Mouse (Mus musculus) adrenal gland, adult 8-10 months (tissue): Measurements from ENCODE around the gene Trio. TPM values are rescaled to one million over a fixed set of nuclear protein-coding genes. Genes with fewer than 3 reads are reported as not detected.

Experiments used
- DNase-seq: peaks from one replicate; pipeline ENCODE4 v3.0.0; 2022
- total RNA-seq, 4 experiments: library from RNA; stranded (reverse); gene quantifications; 2 replicates each; pipeline ENCODE4 v1.2.4; 2022

The Trio gene
- total RNA-seq, 4 experiments from 2014 or later, result 57.9 to 84.0 (median 69.8) TPM

DNA sequence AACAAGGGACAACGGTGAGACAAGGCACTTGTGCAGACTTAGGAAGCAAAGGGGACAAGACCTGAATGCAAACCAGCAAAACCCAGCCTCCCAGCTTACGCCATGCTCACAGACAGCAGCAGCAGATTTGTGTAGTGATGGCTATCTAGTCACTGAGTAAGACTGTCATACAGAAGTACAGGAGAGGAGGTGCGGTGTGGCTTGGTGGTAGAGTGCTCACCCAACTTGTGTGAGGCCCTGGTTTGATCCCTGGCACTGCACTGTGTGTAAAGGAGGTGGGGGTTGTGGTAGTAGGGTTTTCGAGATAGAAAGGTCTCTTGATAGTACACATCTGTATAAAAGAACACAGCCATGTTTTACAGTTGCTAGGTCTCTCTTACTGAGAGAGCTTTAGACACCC lies 198.8 kb downstream of the Trio start:
- DNase-seq, result no peak

DNA sequence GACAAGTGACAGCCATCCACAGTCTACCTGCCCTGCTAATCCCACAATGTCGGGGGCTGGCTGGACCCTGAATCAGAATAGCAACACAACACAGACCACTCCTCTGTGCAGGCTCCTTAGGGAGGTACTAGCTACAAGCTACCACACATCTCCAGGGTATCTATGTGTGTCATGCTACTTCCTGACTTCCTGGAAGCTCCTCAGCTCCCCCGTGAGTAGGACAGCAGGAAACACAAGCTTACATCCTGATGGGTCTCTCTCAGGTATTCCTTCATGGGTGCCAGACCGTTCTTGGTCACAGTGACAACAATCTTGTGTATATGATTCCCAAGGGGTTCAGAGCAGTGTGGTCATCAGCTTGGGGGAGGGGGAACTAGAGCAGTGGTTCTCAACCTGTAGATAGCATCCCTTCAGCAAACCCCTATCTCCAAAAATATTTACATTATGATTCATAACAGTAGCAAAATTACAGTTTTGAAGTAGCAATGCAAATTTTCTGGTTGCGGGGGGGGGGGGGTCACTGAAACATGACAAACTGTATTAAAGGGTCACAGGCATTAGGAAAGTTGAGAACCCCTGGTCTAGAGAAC lies 199.5 kb downstream of the Trio start:
- no peak for DNase-seq

DNA sequence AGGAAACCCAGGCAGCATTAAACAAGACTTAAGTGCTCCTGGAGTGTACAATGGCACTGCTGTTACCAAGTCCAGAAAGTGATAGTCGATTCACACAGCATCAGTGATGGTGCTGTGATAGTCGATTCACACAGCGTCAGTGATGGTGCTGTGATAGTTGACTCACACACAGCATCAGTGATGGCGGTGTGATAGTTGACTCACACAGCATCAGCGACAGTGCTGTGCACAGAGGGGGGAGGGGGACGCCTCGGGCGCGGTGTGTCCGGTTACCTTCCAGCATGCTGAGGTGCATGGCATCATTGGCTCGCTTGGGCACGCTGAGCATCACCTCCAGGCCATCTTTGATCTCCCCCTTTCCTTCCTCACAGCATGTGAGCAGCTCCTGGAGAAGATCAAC lies 200.3 kb downstream of the Trio start:
- DNase-seq, result no peak

DNA sequence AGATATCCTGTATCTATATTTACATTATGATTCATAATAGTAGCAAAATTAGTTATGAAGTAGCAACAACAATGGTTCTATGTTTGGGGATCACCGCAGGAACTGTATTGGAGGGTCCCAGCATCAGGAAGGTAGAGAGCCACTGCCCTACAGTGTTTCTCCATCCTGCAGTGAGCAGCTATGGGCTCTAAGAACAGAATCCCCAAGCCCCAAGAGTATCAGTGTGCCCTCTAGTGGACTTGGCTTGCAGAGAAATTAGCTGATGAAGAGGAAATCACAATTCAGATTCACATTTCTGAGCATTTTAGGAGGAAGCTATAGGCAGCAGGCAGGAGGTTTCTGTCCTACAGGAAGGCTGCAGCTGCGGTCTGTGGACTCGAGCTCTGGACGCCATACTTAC lies 202.1 kb downstream of the Trio start:
- no peak for DNase-seq

DNA sequence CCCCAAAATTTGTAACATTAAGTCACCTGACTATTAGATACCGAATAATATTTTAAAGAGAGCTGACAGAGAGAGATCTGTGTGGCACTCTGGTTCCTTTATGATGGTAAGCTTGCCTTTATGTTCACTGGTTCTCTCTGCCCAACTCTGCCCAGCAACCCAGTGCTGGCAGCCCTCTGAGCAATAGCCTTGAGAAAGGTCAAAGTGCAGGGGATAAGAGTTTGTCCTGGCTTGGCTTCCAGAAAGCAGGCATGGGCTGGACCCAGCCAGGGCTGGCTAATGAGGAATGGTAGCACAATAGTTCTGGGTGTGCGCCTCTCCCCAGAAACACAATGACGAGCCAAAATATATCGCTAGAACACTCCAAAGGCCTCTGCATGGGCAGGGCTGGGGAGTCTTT lies 203.2 kb downstream of the Trio start:
- DNase-seq, result peak; percentile 53

DNA sequence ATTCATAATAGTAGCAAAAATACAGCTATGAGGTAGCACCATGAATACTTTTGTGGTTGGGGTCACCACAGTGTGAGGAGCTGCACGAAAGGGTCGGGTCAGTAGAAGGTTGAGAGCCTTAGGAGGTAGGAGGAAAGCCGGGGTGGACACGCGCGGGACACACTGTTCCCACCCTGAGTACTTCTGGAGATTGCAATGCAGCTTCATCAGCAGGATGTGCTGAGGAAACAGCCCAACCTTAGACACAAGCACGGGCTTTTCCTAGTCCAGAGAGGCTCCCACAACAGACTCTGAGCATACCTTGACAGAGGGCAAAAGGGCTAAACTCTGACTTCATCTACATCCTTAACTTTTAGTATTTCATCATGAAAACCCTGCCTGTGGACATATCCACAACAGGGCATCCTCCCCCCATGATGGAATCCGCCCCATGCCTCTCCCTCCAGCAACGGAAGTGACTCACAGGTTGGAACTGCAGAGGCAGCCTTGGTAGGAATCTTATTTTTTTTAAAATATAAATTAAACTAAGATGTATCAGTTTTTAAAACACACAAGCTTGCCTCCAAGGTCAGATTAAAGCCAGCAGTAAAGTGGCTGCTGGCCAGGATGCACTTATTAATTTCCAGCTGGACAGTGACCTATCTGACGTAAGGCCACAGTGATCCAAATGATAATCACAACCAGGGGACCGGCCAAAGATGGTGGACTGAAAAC lies 203.8 kb downstream of the Trio start:
- DNase-seq, result peak; percentile 42

DNA sequence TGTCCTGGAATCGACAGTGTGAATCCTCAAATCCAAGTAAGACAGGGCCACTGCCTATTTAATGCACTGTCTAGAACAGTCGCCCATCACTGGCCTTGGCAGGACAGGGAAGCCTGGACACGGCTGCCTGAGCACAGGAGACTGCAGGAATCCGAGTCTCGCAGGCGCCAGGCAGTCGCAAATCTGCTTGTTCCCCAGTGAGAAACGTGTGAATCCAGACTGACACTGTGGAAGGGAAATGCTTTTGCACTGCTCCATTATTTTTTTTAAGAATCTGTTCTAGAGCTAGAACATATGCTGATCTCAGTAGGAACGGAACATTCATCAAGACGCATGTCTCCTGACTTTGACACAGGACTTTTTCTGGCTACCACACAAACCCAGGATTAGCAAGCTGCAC lies 208.6 kb downstream of the Trio start:
- no peak for DNase-seq

DNA sequence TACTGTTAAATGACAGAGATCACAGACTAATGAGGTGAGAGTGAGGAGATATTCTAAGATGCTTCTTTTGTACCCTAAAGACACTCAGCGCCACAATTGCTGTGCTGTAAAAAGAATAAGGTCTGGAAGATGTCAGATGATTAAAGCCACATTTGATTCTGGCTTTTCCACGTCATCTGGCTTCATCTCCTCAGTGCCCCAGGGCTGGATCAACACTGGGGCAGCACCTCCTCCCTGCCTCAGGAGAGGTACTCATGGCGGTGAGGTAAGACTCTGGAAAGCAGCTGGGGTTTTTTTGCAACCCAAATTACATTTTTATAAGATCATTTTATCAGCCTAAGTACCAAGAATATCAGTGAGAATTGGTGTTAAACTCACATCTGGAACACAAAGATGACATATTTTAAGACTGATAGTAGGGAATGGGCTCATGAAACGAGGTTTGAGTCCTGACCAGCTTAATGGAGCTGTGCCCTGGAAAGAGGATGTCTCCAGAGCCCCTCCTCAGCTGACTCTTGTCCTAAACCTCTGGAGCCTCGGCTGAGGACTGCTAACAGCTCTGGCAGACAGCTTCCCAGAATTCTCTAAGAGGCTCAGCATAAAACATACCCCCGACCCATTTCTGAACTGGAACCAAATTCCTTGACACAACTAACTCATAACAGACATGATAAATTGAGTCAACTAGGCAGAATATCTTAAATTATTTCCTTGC lies 210.8 kb downstream of the Trio start:
- DNase-seq, result no peak

DNA sequence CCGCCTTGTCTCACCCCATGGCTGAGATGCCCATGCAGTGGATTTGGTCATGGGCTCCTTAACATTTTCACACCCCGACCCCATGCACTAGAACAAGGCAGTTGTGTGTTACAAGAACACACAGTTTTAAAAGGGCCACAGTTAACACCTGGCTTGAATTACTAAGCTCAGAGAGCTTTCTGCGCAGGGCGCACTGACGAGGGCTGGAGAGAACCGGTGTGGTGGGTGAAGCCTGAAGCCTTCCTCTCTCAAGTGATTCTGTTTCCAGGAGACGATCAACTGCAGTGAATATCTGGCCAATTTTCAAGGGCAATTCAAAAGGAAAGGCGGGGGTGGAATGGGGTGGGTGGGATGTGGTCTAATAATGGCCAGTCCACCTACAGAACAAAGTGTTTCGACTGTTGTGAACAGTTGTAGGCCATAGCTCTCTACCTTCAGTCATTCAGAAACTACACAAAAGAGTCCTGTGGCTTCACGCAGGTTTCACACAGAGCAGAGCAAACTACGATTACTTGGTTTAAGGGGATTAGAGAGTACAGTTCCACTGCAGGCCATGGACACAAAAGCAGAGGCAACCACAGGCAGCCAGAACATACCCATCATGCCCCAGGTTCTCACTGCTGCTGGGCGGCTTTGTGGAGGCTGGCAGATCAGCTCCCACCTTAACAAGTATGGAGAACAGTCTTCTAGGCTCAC lies 214.7 kb downstream of the Trio start:
- DNase-seq, result no peak

DNA sequence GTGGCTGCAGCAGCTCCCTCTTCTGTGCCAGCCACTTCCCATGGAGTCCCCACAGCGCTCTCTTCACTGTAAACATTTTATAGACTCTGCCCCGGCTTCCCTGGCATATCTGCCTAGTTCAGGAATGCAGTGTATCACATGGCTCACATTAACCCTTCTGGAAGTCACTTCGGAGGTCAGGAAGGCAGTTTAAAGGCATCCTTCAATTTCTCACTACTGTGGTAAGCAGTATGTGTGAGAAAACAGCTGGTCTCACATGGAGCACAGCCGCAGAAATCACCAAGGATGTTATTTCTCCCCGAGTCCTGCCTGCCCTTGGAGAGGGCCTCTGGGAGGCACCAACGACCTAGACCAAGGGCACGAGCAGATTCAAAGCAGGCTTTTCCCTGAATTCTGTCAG lies 215.4 kb downstream of the Trio start:
- DNase-seq, result no peak

DNA sequence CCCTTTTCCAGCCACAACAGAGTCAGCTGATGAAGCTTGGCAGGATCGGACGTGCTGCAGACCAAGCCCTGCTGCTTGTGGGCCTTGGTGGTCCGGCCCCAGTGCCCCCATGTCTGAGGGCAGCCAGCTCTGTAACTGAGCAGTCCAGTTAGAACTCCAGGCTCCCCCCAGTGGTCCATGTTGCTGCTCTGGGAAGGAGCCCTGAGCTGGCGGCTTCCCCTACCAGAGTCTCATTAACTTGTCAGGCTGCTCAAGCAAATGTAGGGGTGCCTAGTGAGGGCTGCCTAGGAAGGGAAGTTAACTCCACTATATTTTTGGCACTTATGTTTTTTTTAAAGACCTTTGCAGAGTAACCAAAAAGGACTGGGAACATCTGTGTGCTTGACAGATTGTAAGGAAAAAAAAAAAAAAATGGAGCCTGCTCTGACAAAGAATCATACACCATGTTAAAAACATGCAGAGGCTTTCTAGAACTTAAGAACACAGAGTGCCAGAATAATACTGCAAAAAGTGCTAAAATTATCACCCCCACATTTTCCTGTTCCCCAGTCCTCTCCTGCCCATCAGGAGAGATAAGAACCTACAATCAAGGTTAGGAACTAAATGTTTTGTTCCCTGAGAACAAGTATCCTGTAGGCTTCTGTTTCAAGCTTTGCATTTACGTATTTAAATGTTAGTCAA lies 216.9 kb downstream of the Trio start:
- DNase-seq, result no peak

DNA sequence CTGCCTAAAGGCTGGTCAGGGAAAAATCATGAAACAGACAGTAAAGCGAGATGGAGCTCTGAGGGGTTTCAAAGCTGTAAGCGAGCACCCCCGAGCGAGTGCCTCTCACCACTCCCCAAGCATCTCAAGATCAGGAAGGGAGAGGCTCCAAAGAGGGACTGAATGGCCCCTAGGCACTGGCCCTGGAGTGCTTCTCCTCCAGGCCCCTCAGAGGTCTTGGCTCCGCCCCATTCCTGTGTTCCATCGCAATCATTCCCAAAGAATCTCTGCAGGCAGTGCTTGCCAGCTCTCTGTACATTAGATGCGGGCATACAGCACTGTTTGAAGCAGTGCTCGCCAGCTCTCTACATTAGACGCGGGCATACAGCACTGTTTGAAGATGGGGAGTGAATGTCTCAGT lies 219.4 kb downstream of the Trio start:
- DNase-seq, result no peak

DNA sequence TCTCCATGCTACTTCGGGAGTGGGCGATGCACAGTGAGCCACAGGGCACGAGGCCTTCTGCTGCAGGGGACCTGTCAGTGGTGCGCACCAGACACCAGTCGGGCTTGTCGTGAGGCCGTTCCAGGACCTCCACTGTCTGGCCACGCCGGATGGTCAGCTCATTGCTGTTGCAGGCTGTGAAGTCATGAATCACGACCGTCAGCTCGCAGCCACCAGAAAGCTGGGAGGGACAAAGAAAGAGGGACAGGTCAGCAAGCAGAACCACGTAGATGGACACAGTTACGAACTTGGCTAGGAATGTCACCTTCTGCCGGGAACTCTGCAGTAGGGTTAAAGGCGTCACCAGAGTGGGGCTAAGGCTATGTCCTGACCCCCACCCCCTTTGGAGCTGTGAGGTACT lies 220.0 kb downstream of the Trio start:
- DNase-seq, result no peak

DNA sequence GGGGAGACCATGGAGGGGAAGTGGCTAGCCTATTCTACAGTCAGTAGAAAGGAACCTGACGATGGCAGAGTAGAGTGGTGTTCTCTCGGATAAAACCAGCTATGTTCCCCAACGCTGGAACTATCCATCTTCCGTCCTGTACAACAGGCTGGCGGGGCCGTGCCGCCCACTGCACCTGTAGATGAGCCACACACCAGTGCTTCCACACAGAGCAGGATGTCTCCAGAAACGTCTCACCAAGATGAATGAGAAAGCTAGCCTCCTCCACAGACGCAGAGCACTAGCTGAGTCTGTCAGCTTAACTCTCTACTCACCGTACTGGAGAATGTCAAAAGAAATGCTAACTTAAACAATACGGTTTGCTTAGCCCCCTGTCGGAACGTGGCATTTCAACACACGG lies 221.2 kb downstream of the Trio start:
- no peak for DNase-seq

DNA sequence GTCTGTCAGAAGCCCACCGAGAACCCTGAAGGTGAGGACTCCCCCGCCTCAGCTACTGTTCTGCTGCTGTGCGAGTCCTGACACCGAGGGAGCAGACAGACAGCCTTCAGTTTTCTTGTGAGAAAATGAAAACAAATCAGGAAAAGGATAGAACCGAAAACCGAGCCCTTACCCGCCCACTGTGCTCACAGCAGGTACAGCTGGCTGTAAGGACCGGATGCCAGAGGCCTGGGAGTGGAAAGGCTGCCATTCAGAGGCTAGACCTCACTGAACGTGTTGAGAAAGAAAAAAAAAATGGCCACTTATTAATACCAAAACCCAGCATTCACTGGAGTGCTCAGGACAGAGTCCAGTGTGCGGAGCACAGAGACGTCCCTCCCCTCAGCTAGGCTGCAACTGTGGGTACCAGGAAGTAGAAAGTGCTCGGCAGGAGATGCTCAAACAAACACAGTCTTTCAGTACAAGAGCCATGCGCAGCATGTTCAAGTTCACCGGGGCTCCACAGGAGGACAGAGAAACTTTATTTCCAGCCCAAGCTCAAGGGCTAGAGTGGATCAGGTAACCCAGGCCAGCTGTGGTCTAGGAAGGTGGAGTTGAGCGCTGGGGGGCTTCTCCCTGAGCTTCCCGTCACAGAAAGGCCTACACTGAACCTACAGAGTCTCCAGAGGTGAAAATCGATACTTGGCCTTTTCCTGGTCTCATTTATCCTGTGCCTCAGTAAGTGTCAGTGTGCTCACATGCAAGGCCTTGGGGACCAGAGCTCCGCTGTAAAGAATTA lies 221.9 kb downstream of the Trio start:
- DNase-seq, result no peak

DNA sequence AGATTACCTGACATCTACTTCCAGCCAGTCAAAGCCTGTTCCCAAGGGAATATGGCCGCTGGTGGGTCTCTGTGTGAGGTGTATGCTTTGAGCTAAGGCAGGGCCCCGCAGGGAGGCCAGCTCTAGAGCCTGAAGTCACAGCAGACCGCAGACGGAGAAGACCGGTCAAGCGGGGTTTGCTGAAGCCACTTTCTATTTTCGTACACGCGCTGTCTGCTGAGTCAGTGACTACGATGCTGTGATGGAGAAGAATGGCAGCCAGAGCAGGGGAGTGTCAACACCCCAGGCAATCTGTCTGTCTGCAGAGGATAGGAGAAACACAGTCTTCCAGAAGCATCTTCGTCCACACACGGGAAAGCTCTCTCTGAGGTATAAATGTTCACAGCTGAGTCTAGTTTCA lies 223.4 kb downstream of the Trio start:
- DNase-seq, result no peak

DNA sequence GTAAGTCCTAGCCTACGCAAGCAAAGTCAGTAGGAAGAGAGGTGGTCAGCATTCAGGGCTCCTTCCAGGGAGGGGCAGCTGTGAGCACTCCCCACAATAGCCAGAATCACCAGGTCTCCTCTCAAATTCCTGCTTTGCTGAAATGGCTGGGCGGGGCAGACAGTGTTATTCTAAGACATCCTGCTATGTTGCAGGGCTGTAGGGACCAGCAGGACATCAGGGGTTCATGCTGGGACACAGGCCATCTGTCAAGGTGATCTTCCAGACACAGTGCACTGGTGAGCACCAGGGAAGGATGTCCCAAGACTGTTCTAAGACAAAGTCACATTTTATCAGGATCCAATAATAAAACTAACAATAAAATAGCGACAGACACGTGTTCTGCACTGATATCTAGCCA lies 224.5 kb downstream of the Trio start:
- DNase-seq, result no peak

DNA sequence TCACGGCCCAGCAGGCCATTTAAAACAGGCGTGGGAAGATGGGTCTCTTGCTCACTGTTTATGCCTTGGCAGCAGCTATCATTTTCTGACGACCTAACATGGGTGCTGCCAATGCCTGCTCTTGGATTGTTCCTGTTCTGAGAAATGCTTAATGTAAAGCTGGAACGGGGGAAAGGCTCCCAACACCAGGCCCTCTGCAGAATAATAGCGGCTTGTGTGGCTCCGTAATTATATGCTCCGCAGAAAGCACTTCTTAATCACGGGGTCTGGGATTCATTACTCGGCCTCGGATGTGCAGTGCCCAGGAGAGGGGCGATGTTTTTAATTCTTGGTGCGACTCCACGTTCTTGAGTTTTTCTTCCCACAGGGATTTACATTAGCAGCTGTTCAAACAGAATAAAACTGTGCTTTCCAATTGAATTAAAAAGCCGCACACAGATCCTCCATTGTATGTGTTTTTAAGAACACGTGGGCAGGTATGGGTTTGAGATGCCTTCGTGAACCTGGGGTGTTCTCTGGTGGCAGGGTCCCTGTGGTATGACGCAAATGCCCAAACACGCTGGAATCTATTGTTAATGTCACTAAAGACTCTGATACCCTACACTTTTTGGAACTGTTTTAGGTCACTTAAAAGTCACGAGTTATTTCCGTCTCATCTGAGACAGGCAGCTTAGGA lies 228.0 kb downstream of the Trio start:
- DNase-seq, result no peak

DNA sequence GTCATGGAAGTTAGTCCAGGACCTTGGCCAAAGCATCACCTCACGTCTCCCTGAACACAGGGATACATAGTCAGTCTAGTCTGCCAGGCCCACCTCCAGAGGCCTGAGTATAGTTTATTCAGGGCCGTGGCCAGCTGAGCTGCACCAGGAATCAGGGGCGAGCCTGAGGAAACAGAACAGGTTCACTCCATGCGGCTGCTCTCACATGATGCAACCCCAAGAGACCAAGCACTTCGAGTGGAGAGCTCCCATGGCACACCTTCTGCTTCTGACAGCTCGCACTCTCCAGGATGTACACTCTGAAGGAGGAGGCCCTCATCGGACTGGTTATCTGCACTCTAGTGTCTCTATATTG lies 228.8 kb downstream of the Trio start:
- no peak for DNase-seq

DNA sequence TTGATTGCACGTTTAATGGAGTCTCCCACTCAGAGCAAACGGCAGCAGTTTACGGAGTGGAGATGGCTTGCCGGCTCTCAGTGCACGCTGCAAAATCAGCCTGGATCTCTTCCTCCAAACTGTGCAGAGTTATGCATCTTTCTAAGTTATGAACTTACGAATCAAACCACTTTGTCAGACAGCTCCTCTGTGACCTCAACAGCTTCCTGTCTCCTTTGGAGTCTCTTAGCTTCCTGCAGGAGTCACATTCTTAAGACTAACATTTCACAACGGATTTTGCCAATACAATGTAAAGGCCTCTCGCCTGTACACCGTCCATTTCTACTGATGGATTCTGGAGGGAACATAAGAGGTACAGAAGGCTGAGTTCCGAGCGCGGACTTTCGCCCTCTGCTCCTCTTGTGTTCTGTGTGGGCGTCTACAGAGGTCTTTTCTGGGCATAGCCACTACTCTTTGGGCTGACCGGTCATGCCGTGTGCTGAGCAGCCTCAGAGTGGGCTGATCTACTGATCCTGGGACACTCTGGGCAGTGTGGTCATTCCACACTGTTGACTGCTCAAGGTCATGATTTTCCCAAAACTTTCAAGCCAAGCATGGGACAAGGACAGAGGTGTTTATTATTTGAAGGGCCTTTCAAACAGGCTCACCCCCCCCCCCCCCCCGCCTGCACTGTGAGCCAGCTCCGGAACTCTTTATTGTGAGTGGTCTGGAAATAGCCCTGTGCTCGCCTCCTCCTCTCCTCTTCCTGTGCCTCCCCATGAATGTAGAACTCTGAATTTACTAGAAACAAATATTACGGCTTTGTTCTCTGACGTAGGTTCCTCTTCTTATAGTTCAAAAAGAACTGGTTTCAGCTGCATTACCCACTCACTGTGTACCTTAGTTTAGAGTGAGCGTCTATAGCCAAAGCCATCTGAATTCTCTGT lies 229.4 kb downstream of the Trio start:
- no peak for DNase-seq
